Mouse (Mus musculus): ENCODE measurements around the gene Tent5c. TPM values are rescaled to one million over a fixed set of nuclear protein-coding genes. Genes with fewer than 3 reads are reported as not detected.
A peak's percentile ranks its signal among the peaks of the same experiment; 100 is the strongest.
"Not testable (repeated sequence)": the region's sequence is repeated elsewhere in the genome, so short reads cannot be mapped to it uniquely, and the experiment has no call there.

The Tent5c gene
- polyA plus RNA-seq, 1 experiment from 2014 or later: 12.8 TPM

DNA sequence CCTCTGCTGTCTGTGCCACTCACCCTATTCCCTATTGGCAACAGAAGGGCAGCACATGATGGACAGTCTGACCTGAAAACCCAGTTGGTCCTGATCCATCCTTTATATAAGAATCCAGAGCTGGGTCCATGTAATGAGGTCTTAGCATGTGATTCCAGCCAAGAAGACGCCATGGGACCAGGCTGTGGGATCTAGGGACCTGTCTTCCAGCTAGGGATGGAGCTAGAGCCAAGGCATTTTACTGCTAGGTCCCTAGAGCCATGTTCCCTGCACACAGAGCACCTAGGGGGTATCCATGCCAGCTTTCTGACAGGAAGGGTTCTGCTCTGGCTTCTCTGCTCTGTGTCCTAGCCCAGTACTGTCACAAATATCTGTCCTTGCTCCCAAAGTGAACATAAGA, 58.4 kb downstream of the Tent5c start:
- 70% methylated on average over 1 of the region's 1 CpGs for WGBS
- Histone ChIP-seq H3K4me3 (no peak overlapping the region), H3K27ac (no peak overlapping the region), H3K36me3 (no peaks in the 10 kb centered on the region), H3K4me2 (no peak overlapping the region), H3K9ac (no peak overlapping the region), H3K4me1 (no peaks in the 10 kb centered on the region), H3K27me3 (no peaks in the 10 kb centered on the region), H3K9me3 (no peaks in the 10 kb centered on the region)
- ATAC-seq (ENCODE audit: borderline replicate concordance, extremely low read depth, low FRiP score, low TSS enrichment): no peak

GRCm38 (mm10) chr3:100430101-100430500, 59.0 kb downstream of the Tent5c start:
- WGBS: 81% methylated on average over 5 of the region's 5 CpGs
- Histone ChIP-seq H3K27ac (no peak overlapping the region), H3K4me1 (no peaks in the 10 kb centered on the region), H3K9ac (no peak overlapping the region), H3K36me3 (no peaks in the 10 kb centered on the region), H3K4me3 (no peak overlapping the region), H3K4me2 (no peak overlapping the region), H3K9me3 (no peaks in the 10 kb centered on the region), H3K27me3 (no peaks in the 10 kb centered on the region)
- 0 out of 2 replicates have a peak, but pooled peaks have one; percentile 8 for ATAC-seq (ENCODE audit: borderline replicate concordance, extremely low read depth, low FRiP score, low TSS enrichment)

DNA sequence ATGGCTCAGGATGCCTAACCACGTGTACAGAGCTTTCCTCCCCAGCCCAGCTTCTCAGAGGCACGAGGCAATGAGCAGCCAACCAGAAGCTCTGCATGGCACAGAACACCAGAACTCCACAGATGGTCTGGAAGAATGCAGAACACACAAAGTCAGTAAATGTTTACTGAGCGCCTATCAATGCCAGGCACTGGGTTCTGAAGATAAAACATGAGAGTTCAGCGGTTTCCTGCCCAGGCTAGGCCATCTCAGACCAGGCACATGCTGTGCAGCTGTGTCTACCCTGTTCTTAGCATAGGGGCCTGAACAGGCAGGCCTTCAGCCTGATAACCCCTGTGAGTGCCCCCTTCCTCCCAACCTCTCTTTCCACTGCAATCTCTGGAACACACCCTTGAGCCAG, 59.5 kb downstream of the Tent5c start:
- ATAC-seq (ENCODE audit: borderline replicate concordance, extremely low read depth, low FRiP score, low TSS enrichment): peak; percentile 25; the same call in 1 of the 2 replicates
- WGBS: 57% methylated on average over 4 of the region's 4 CpGs
- Histone ChIP-seq H3K27me3 (no peaks in the 10 kb centered on the region), H3K36me3 (no peaks in the 10 kb centered on the region), H3K9ac (no peak overlapping the region), H3K4me1 (no peaks in the 10 kb centered on the region), H3K9me3 (no peaks in the 10 kb centered on the region), H3K4me3 (no peak overlapping the region), H3K4me2 (no peak overlapping the region), H3K27ac (no peak overlapping the region)

DNA sequence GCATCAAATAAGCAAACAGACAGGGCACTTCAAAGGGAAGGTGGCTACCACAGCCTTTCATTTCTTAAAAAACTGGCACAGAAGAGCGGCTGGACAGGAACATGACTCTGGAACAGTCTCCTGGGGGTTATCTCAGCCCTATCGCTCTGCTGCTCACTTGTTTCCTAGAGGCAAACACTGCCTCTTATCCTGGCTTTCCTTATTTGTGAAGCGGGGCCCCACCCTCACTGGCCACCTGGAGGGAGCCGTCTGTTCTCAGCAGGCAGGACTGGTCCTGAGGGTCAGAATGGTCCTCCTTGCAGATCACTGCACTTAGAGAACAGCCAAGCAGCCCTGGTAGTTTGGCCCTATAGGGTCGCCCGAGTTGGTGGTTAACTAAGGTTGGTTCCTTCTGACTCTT, 61.6 kb downstream of the Tent5c start:
- H3K4me3 ChIP-seq: no peak overlapping the region
- no peaks in the 10 kb centered on the region for H3K9me3 ChIP-seq
- no peak overlapping the region for H3K27ac ChIP-seq
- no peaks in the 10 kb centered on the region for H3K27me3 ChIP-seq
- H3K4me1 ChIP-seq: no peaks in the 10 kb centered on the region
- no peaks in the 10 kb centered on the region for H3K36me3 ChIP-seq
- H3K4me2 ChIP-seq: no peak overlapping the region
- no peak overlapping the region for H3K9ac ChIP-seq
- ATAC-seq (ENCODE audit: borderline replicate concordance, extremely low read depth, low FRiP score, low TSS enrichment): no peak
- 43% methylated on average over 6 of the region's 6 CpGs for WGBS

- H3K36me3 ChIP-seq: no peaks in the 10 kb centered on the region
- no peak overlapping the region for H3K27ac ChIP-seq
- ATAC-seq (ENCODE audit: borderline replicate concordance, extremely low read depth, low FRiP score, low TSS enrichment): no peak
- no peak overlapping the region for H3K9ac ChIP-seq
- 69% methylated on average over 10 of the region's 10 CpGs for WGBS
- H3K27me3 ChIP-seq: no peaks in the 10 kb centered on the region
- H3K4me1 ChIP-seq: no peaks in the 10 kb centered on the region
- no peak overlapping the region for H3K4me3 ChIP-seq
- no peak overlapping the region for H3K4me2 ChIP-seq
- no peaks in the 10 kb centered on the region for H3K9me3 ChIP-seq
These were observed 66.5 kb downstream of the Tent5c start for GRCm38 (mm10) chr3:100422392-100423167.

DNA sequence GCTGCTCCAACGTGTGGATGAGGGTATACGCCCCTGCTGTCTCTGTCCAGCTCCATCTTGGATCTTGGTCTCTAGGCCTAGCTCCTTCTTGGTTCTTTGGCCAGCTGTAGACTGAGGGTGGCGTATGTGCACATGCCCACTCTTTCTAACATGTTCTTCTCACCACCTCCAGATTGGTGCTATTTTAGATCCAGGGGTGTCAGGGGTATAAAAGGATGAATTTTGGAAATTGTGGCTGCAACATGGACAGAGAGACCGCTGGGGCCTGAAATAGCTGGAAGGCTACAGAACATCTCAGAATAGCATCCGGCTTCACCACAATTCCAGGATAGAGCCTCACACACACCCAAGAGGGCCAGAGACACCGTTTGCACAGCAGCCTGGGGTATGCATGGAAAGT, 67.8 kb downstream of the Tent5c start:
- no peak overlapping the region for H3K27ac ChIP-seq
- H3K4me3 ChIP-seq: no peak overlapping the region
- no peak overlapping the region for H3K9ac ChIP-seq
- H3K36me3 ChIP-seq: no peaks in the 10 kb centered on the region
- no peaks in the 10 kb centered on the region for H3K27me3 ChIP-seq
- no peaks in the 10 kb centered on the region for H3K4me1 ChIP-seq
- H3K4me2 ChIP-seq: no peak overlapping the region
- no peaks in the 10 kb centered on the region for H3K9me3 ChIP-seq
- ATAC-seq (ENCODE audit: borderline replicate concordance, extremely low read depth, low FRiP score, low TSS enrichment): no peak
- 78% methylated on average over 6 of the region's 6 CpGs for WGBS

- Histone ChIP-seq H3K4me3 (no peak overlapping the region), H3K9ac (no peak overlapping the region), H3K27me3 (no peaks in the 10 kb centered on the region), H3K27ac (no peak overlapping the region), H3K4me2 (no peak overlapping the region), H3K4me1 (no peaks in the 10 kb centered on the region), H3K36me3 (no peaks in the 10 kb centered on the region), H3K9me3 (no peaks in the 10 kb centered on the region)
- 56% methylated on average over 5 of the region's 5 CpGs for WGBS
- ATAC-seq (ENCODE audit: borderline replicate concordance, extremely low read depth, low FRiP score, low TSS enrichment): no peak
These were observed 68.5 kb downstream of the Tent5c start for GRCm38 (mm10) chr3:100420691-100421056.

DNA sequence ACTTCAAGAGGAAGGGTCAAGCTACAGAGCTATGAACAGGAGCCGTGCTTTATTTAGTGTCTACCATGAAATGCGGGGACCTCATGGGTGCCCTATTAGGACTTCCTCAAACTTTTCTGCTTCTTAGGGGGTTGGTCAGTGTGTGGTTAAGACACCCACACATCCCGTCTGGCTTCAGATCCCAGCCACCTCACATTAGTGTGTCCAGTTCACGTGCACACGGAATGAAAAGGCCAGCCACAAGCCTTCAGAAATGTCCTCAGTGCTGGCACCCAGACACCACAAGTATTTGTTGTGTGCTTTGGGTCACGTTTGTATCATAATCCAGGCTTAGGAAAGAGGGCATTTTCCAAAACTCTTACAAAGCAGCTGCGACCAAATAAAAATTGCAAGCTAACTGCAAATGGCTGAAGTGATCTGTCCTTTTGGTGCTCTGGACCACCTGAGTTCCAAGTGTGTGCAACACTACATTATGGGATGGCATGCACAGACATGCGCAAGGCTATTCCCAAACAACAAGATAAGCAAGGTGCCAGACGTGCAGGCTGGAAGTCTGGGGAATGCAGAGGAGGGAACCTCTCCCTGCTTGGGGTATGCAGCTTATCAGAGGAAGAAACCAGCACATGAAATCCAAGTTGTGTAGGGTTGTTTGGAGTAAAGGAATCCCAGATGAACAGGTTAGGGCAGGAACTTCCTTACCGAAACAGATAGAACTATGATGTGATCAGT, 69.0 kb downstream of the Tent5c start:
- 65% methylated on average over 10 of the region's 10 CpGs for WGBS
- ATAC-seq (ENCODE audit: borderline replicate concordance, extremely low read depth, low FRiP score, low TSS enrichment): no peak

DNA sequence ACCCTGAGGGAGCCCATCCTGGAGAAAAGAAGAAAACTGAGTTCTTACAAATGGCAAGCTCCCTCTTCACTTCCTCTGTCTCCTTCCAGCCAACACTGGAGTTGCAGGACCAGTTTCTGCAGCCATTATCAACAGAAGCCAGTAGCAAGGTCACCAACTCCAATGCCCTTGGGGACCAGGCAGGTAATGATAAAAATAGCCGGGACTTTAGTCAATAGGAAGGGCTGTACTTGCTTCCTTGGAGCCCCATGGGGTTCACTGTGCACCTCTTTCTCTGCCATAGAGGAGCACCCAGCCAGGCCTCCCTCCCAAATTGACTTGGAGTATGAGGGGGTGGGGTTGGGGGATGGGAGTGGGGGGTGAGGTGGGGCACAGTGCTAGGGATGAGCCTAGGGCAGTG, 70.7 kb downstream of the Tent5c start:
- Histone ChIP-seq H3K4me2 (no peak overlapping the region), H3K4me1 (no peaks in the 10 kb centered on the region), H3K9me3 (no peaks in the 10 kb centered on the region), H3K36me3 (no peaks in the 10 kb centered on the region), H3K4me3 (no peak overlapping the region), H3K27ac (no peak overlapping the region), H3K9ac (no peak overlapping the region), H3K27me3 (no peaks in the 10 kb centered on the region)
- ATAC-seq (ENCODE audit: borderline replicate concordance, extremely low read depth, low FRiP score, low TSS enrichment): no peak
- WGBS: 48% methylated on average over 1 of the region's 1 CpGs

More for the DNA sequence above, 69.0 kb downstream of the Tent5c start:
- Histone ChIP-seq H3K9me3 (no peaks in the 10 kb centered on the region), H3K36me3 (no peaks in the 10 kb centered on the region), H3K27me3 (no peaks in the 10 kb centered on the region), H3K4me2 (no peak overlapping the region), H3K4me1 (no peaks in the 10 kb centered on the region), H3K9ac (no peak overlapping the region), H3K27ac (no peak overlapping the region), H3K4me3 (no peak overlapping the region)

DNA sequence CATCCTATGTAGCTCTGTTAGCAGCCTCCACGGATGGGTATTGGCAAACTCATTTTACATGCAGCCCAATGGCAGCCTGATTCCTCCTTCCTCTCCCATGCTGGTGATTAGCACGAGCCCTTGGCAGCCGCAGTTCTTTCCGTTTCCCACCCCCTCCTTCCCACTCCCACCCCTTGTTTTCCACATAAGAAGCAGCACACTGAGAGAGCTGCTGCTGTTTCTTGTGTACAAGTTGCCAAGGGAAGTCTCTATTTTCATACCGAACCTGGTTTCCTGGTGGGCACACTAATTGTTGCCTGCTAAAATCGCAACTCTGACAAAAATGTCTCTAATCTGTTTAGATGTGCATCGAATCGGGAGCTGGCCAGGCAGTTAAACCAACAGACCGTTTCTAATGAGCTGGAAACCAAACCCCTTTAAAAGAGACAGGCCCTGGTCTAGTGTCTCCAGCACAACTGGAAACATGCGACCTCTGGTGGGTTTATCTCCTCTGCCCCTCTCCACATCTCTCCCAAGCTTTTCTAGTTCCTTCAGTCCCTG, 71.3 kb downstream of the Tent5c start:
- H3K9me3 ChIP-seq: no peaks in the 10 kb centered on the region
- WGBS: 45% methylated on average over 10 of the region's 10 CpGs
- H3K4me2 ChIP-seq: no peak overlapping the region
- no peak overlapping the region for H3K27ac ChIP-seq
- H3K4me1 ChIP-seq: no peaks in the 10 kb centered on the region
- no peak for ATAC-seq (ENCODE audit: borderline replicate concordance, extremely low read depth, low FRiP score, low TSS enrichment)
- H3K36me3 ChIP-seq: no peaks in the 10 kb centered on the region
- H3K4me3 ChIP-seq: no peak overlapping the region
- no peak overlapping the region for H3K9ac ChIP-seq
- no peaks in the 10 kb centered on the region for H3K27me3 ChIP-seq

DNA sequence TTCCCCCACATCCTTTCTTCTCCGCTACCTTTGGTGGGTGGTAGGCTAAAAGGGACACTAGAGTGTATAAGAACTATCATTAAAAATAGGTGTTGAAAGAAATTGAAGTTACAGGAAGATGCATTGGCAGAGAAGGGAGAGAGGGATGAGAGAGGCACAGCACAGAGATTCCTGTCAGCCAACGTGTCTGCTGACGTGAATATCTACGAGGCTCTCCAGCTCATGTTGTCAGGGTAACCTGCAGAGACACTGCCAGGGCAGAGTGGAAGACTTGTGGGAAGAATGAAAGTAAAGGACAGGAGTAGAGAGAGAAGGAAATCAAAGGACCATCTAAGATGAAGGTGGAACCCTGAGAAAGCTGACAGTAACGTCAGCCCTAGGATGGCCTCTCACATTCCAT, 73.5 kb downstream of the Tent5c start:
- H3K36me3 ChIP-seq: no peaks in the 10 kb centered on the region

DNA sequence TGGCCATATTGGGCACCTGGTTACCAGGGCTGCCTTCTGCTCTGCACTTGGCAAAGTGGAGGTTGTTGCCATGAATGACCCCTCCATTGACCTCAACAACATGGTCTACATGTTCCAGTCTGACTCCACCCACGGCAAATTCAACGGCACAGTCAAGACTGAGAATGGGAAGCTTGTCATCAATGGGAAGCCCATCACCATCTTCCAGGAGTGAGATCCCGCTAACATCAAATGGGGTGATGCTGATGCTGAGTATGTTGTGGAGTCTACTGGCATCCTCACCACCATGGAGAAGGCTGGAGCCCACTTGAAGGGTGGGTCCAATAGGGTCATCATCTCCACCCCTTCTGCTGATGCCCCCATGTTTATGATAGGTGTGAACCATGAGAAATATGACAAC, 75.5 kb downstream of the Tent5c start:
- not testable (repeated sequence) for ATAC-seq (ENCODE audit: borderline replicate concordance, extremely low read depth, low FRiP score, low TSS enrichment); H3K9ac ChIP-seq; H3K4me3 ChIP-seq; H3K4me2 ChIP-seq; H3K27ac ChIP-seq; H3K27me3 ChIP-seq; H3K4me1 ChIP-seq; H3K9me3 ChIP-seq; H3K36me3 ChIP-seq
- 90% methylated on average over 3 of the region's 3 CpGs for WGBS

More for the DNA sequence above, 73.5 kb downstream of the Tent5c start:
- Histone ChIP-seq H3K27me3 (no peaks in the 10 kb centered on the region), H3K4me3 (no peak overlapping the region), H3K4me1 (no peaks in the 10 kb centered on the region), H3K9ac (no peak overlapping the region), H3K9me3 (no peaks in the 10 kb centered on the region), H3K4me2 (no peak overlapping the region), H3K27ac (no peak overlapping the region)
- no peak for ATAC-seq (ENCODE audit: borderline replicate concordance, extremely low read depth, low FRiP score, low TSS enrichment)
- WGBS: 37% methylated on average over 5 of the region's 5 CpGs

Data from lung, embryonic 15.5 days (tissue).